Mouse (Mus musculus): Measurements from ENCODE around the gene Faap20. TPM values are rescaled to one million over a fixed set of nuclear protein-coding genes. Genes with fewer than 3 reads are reported as not detected.

Gene Faap20
- polyA plus RNA-seq, 1 experiment from 2014 or later = 23.1 TPM

DNA sequence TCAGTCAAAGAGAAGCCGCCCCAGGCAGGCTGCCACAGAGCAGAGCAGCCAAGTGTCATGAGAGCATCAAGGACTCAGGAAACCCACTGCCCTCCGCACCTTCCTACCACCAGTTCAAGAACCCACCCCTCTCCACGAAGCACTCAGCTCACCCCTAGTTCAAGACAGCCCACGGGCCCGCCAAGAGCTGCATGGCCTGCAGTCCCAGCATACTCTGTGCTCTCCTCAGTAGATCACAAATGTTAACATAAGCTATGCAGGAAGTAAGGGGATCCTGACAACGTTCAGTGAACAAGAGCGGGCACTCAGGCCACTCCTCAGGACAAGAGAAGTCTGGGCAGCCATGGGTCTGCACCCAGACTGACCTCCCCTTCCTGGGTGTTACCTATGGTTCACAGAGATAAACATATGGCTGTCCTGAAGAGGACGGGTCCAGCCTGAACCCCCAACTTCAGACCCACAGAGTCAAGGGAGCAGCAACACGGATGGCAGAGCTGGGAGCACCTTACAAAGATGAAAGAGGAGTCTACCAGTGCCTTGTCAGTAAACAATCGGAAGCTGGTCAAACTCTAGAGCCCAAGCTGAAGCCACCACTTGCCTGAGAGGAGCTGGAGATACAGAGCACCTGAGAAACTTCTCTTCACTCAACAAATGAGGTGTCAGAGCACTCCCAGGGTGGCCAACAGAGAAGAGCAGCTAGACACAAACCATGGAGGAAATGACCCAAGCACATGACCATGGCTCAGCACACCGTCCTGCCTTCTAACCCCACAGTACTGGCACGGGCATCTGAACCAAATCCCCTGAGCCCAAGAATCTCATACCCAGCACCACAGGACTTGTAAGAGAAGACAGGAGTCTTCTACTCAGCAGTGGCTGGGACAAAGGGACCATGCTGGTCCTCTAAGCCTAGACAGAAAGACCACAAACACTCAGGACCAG, 30.1 kb upstream of the Faap20 start:
- Histone ChIP-seq H3K4me3 (ENCODE audit: low read depth, low read length) (peak overlapping the region; percentile 64), H3K4me2 (ENCODE audit: low read depth, low read length) (peak overlapping the region; percentile 74), H3K4me1 (ENCODE audit: insufficient read depth) (peaks cover 63% of the 10 kb centered on the region), H3K36me3 (replicated peaks; ENCODE audit: insufficient read depth, low read length) (no peaks in the 10 kb centered on the region), H3K9ac (replicated peaks) (peak overlapping the region; percentile 47), H3K27me3 (ENCODE audit: insufficient read depth, low read length) (no peaks in the 10 kb centered on the region), H3K27ac (ENCODE audit: low read depth) (peak overlapping the region; percentile 30; the same call in 1 of the 2 replicates), H3K9me3 (ENCODE audit: low read length) (no peaks in the 10 kb centered on the region)
- ATAC-seq (no peak), DNase-seq (no peak)
- no peak for TF ChIP-seq EP300 (IDR thresholded peaks at IDR 0.05; ENCODE audit: low read depth)
- no peak for TF ChIP-seq CTCF (IDR thresholded peaks at IDR 0.05; ENCODE audit: low read depth)
- WGBS (ENCODE audit: insufficient replicate concordance) = 40% methylated on average over 12 of the region's 12 CpGs

DNA sequence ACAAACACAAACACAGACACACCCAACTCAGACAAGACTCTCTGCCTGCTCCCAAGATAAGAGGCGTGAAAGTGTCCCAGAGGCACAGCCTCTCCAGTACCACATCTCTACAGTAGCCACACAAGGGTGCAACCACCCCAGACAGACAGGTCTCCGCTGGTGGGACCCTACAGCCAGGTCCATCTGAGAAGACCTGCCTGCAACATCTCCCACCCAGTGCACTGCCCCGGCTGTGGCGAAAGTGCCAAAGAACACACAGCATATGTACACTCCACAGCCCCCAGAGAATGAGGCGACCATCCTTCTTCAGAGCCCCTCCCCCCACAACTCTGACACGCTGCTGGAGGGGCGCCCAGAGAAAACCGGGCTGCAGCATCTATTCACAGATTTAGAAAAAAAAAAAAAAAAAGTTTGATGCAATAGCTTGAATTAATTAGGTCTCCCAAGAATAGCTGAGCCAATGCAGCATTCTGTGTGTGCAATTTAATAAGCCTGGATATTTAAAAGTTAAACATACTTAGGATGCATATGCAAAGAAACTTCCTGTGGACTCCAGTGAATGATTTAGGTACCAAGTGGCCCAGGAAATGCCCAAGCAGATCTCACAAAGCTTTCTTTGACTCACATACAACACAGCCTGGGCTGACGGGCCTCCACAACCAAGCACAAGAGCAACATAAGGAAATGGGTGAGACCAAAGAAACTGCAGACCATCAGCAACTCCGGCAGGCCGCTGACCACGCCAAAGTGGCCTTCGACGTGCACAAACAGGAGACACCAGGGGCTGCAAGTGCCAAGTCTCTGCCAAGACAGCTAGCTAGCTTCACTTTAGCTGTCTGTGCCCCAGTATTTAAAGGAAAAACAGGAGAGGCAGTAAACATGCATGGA, 29.1 kb upstream of the Faap20 start:
- WGBS (ENCODE audit: insufficient replicate concordance) = 20% methylated on average over 14 of the region's 14 CpGs
- Histone ChIP-seq H3K27ac (ENCODE audit: low read depth) (peak overlapping the region; percentile 30; the same call in 1 of the 2 replicates), H3K9ac (replicated peaks) (peak overlapping the region; percentile 78), H3K4me2 (ENCODE audit: low read depth, low read length) (peak overlapping the region; percentile 74), H3K9me3 (ENCODE audit: low read length) (no peaks in the 10 kb centered on the region), H3K4me3 (ENCODE audit: low read depth, low read length) (peak overlapping the region; percentile 64), H3K4me1 (ENCODE audit: insufficient read depth) (peaks cover 54% of the 10 kb centered on the region), H3K27me3 (ENCODE audit: insufficient read depth, low read length) (no peaks in the 10 kb centered on the region), H3K36me3 (replicated peaks; ENCODE audit: insufficient read depth, low read length) (no peaks in the 10 kb centered on the region)
- TF ChIP-seq EP300 (IDR thresholded peaks at IDR 0.05; ENCODE audit: low read depth) (no peak), CTCF (IDR thresholded peaks at IDR 0.05; ENCODE audit: low read depth) (no peak)
- ATAC-seq (no peak), DNase-seq (no peak)

DNA sequence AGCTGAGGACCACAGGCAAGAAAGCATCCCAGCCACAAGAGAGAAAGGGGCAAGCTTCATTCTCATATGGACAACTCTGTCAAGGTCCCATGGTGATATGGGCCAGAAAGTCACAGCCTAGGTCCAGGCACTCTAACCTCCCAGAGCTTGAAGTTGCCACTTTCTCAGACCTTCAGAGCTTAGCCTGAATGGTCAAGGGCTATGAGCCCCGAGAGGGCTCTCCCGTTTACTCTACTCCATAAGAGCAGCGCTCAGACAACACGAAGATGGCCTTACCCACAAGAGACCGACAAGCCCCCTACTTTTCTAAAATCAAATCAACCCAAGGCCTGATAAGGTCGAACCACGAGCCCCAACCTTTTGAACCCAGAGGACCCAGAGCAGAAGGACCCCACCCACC, 28.5 kb upstream of the Faap20 start:
- Histone ChIP-seq H3K9ac (replicated peaks) (peak overlapping the region; percentile 78), H3K4me1 (ENCODE audit: insufficient read depth) (peaks cover 48% of the 10 kb centered on the region), H3K4me2 (ENCODE audit: low read depth, low read length) (peak overlapping the region; percentile 74), H3K4me3 (ENCODE audit: low read depth, low read length) (peak overlapping the region; percentile 64), H3K27me3 (ENCODE audit: insufficient read depth, low read length) (no peaks in the 10 kb centered on the region), H3K36me3 (replicated peaks; ENCODE audit: insufficient read depth, low read length) (no peaks in the 10 kb centered on the region), H3K9me3 (ENCODE audit: low read length) (no peaks in the 10 kb centered on the region), H3K27ac (ENCODE audit: low read depth) (0 out of 2 replicates have a peak overlapping the region, but pooled peaks have one; percentile 91)
- DNase-seq (no peak), ATAC-seq (no peak)
- no peak for TF ChIP-seq CTCF (IDR thresholded peaks at IDR 0.05; ENCODE audit: low read depth)
- TF ChIP-seq EP300 (IDR thresholded peaks at IDR 0.05; ENCODE audit: low read depth) = no peak
- WGBS (ENCODE audit: insufficient replicate concordance) = 2% methylated on average over 7 of the region's 7 CpGs

DNA sequence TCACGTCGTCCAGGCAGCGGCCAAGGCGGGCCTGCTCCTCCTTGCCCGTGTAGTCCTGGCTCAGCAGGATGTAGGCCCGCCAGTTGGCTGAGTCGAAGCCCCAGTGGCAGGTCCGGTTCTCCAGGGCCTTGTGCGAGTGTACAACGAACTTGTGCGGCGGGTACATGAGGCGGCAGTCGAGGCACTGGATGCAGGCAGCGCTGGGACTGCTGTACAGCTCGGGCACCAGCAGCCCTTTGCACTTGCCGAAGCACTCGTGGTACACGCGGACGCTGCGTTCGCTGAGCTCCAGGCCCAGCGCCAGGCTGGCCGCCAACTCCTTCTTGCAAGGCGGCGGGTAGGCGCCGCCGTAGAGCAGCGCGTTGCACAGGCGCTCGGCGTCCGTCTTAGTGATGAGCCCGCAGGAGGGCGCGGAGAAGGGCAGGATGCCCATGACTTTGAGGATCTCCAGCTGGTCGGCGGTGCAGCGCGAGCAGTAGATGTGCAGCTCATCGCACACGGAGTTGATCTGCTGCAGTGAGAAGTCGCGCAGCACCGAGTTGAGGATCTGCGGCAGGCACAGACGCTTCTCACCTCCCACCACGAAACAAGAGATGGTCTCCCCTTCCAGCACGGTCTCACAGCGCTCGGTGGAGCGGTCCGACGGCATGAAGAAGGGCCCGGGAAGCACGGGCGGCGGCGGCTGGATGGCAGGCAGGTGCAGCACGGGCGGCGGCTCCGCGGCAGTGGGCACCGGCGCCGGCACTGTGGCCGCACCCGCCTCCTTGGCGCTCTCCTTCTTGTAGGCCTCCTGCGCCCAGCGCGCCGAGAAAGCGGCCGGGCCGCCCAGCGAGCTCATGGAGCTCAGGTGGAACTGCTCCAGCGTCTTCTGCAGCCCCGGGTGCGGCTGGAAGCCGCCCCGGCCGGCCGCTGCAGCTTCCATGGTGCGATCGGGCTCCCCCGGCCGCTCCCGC, 27.7 kb upstream of the Faap20 start:
- Histone ChIP-seq H3K4me1 (ENCODE audit: insufficient read depth) (peaks cover 40% of the 10 kb centered on the region), H3K36me3 (replicated peaks; ENCODE audit: insufficient read depth, low read length) (no peaks in the 10 kb centered on the region), H3K9me3 (ENCODE audit: low read length) (no peaks in the 10 kb centered on the region), H3K9ac (replicated peaks) (peak overlapping the region; percentile 78), H3K4me3 (ENCODE audit: low read depth, low read length) (peak overlapping the region; percentile 64), H3K4me2 (ENCODE audit: low read depth, low read length) (peak overlapping the region; percentile 74), H3K27ac (ENCODE audit: low read depth) (peak overlapping the region; percentile 91), H3K27me3 (ENCODE audit: insufficient read depth, low read length) (no peaks in the 10 kb centered on the region)
- under 1% methylated on average over 87 of the region's 93 CpGs for WGBS (ENCODE audit: insufficient replicate concordance)
- ATAC-seq (no peak), DNase-seq (peak; percentile 61)
- TF ChIP-seq CTCF (IDR thresholded peaks at IDR 0.05; ENCODE audit: low read depth) (no peak), EP300 (IDR thresholded peaks at IDR 0.05; ENCODE audit: low read depth) (no peak)

DNA sequence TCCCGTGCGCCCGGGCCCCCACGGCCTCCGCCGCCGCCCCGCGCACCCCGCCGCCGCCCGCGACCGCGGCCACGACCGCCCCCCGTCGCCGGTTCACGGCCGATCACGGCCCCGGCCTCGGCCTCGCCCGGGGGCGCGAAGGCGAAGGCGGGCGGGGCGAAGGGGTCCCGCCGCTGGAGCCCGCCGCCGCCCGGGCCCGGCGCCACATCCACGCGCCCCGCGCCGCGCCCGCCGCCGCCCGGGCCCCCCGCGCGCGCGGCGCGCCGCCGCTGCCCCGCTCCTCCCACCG, 27.1 kb upstream of the Faap20 start, which contains the start of gene Ski:
Ski (minus strand) TSS at position 41 of the 289 bp plus-strand sequence.
- H3K9me3 ChIP-seq (ENCODE audit: low read length) = no peaks in the 10 kb centered on the region
- ATAC-seq (no peak), DNase-seq (no peak)
- H3K36me3 ChIP-seq (replicated peaks; ENCODE audit: insufficient read depth, low read length) = no peaks in the 10 kb centered on the region
- H3K4me1 ChIP-seq (ENCODE audit: insufficient read depth) = peaks cover 36% of the 10 kb centered on the region
- peak within 1 kb of the TSS; percentile 64 for H3K4me3 ChIP-seq (ENCODE audit: low read depth, low read length)
- H3K27ac ChIP-seq (ENCODE audit: low read depth) = peak within 1 kb of the TSS; percentile 91
- 0% methylated on average over 38 of the region's 63 CpGs for WGBS (ENCODE audit: insufficient replicate concordance)
- H3K4me2 ChIP-seq (ENCODE audit: low read depth, low read length) = peak within 1 kb of the TSS; percentile 74
- peak within 1 kb of the TSS; percentile 78 for H3K9ac ChIP-seq (replicated peaks)
- H3K27me3 ChIP-seq (ENCODE audit: insufficient read depth, low read length) = no peaks in the 10 kb centered on the region
- no peak for TF ChIP-seq EP300 (IDR thresholded peaks at IDR 0.05; ENCODE audit: low read depth)
- TF ChIP-seq CTCF (IDR thresholded peaks at IDR 0.05; ENCODE audit: low read depth) = no peak
